In genomic region chr7:139296552-139297100, GRCm38 (mm10) we compare ENCODE assay signal across 13 mouse cellular contexts. TPM values are rescaled to one million over a fixed set of nuclear protein-coding genes. Genes with fewer than 3 reads are reported as not detected.
A peak's percentile ranks its signal among the peaks of the same experiment; 100 is the strongest.
DNase-seq lines count a peak whose midpoint lies in the region; ATAC-seq and TF ChIP-seq lines count a peak whose summit lies in the region.
"Had no signal": no experiment of that assay in that cellular context is flagged by ENCODE, and none has a peak within 500 bp of the region (broad histone marks: within the 10 kb centered on the region; RNA-seq: fewer than 3 reads in every experiment).

No protein-coding gene starts in this region.

- H3K4me1 ChIP-seq in heart, embryonic 12.5 days (replicated peaks) = peaks cover 34% of the 10 kb centered on the region
- peaks cover 33% of the 10 kb centered on the region for H3K4me1 ChIP-seq in ES-Bruce4 (ENCODE audit: control insufficient read depth, insufficient read depth, low read length)
- H3K4me1 ChIP-seq in lung, postnatal 0 days (ENCODE audit: insufficient read depth, low read depth, low read length) = peaks cover 6% of the 10 kb centered on the region; the same call in 1 of the 2 replicates
- H3K4me1 ChIP-seq: hindbrain, embryonic 15.5 days; midbrain, embryonic 15.5 days had no signal

- 66% methylated on average over 10 of the region's 10 CpGs for WGBS in heart, embryonic 12.5 days
- WGBS in lung, postnatal 0 days = 50% methylated on average over 9 of the region's 10 CpGs

- no peak overlapping the region; the same call in 1 of the 2 replicates for H3K27ac ChIP-seq in heart, embryonic 12.5 days (ENCODE audit: poor library complexity, severe bottlenecking)
- peak overlapping the region; percentile 82 for H3K27ac ChIP-seq in ES-Bruce4 (ENCODE audit: insufficient read depth, low read length)
- no peak overlapping the region; the same call in 1 of the 2 replicates for H3K27ac ChIP-seq in lung, postnatal 0 days (ENCODE audit: low read length)
- H3K27ac ChIP-seq: hindbrain, embryonic 15.5 days; midbrain, embryonic 15.5 days had no signal

- H3K4me3 ChIP-seq in heart, embryonic 12.5 days = no peak overlapping the region
- H3K4me3 ChIP-seq in ES-Bruce4 (ENCODE audit: low read depth, low read length) = no peak overlapping the region
- no peak overlapping the region for H3K4me3 ChIP-seq in lung, postnatal 0 days (ENCODE audit: low read depth, low read length)
- H3K4me3 ChIP-seq: hindbrain, embryonic 15.5 days; midbrain, embryonic 15.5 days had no signal

- peak; percentile 84; the same call in 1 of the 2 replicates for TF ChIP-seq EP300 in ES-Bruce4 (IDR thresholded peaks at IDR 0.05; ENCODE audit: insufficient read depth, low read depth, low read length)
- no peak for TF ChIP-seq EP300 in lung, postnatal 0 days (IDR thresholded peaks at IDR 0.05)

- H3K9me3 ChIP-seq in heart, embryonic 12.5 days (replicated peaks) = no peaks in the 10 kb centered on the region
- no peaks in the 10 kb centered on the region for H3K9me3 ChIP-seq in ES-Bruce4 (replicated peaks; ENCODE audit: control insufficient read depth, insufficient read depth, low read length, poor library complexity, severe bottlenecking)
- no peaks in the 10 kb centered on the region for H3K9me3 ChIP-seq in lung, postnatal 0 days (ENCODE audit: low read length)
- H3K9me3 ChIP-seq: hindbrain, embryonic 15.5 days; midbrain, embryonic 15.5 days had no signal

- no peaks in the 10 kb centered on the region for H3K36me3 ChIP-seq in heart, embryonic 12.5 days
- H3K36me3 ChIP-seq in ES-Bruce4 (ENCODE audit: control insufficient read depth, insufficient read depth, low read length, poor library complexity, severe bottlenecking) = no peaks in the 10 kb centered on the region
- no peaks in the 10 kb centered on the region for H3K36me3 ChIP-seq in lung, postnatal 0 days (ENCODE audit: insufficient read depth, low read length)
- H3K36me3 ChIP-seq: hindbrain, embryonic 15.5 days; midbrain, embryonic 15.5 days had no signal

- no peak for TF ChIP-seq POLR2A in ES-Bruce4 (IDR thresholded peaks at IDR 0.05; ENCODE audit: insufficient read depth, low read length)

- H3K27me3 ChIP-seq in heart, embryonic 12.5 days (replicated peaks) = no peaks in the 10 kb centered on the region
- no peaks in the 10 kb centered on the region for H3K27me3 ChIP-seq in ES-Bruce4 (ENCODE audit: control insufficient read depth, insufficient read depth, low read length, poor library complexity, severe bottlenecking)
- no peaks in the 10 kb centered on the region for H3K27me3 ChIP-seq in lung, postnatal 0 days (replicated peaks; ENCODE audit: insufficient read depth, low read length)

- no peak overlapping the region for H3K4me2 ChIP-seq in heart, embryonic 12.5 days
- H3K4me2 ChIP-seq in lung, postnatal 0 days (replicated peaks; ENCODE audit: low read depth, low read length) = no peak overlapping the region
- H3K4me2 ChIP-seq: hindbrain, embryonic 15.5 days; midbrain, embryonic 15.5 days had no signal

- DNase-seq in heart, postnatal 4 days = no peak
- DNase-seq in kidney, adult 9 months = peak; percentile 46
- peak; percentile 60 for DNase-seq in lung, postnatal 0 days (ENCODE audit: low spot score)
- DNase-seq in left cerebral cortex, adult 11 months (ENCODE audit: low spot score) = no peak
- DNase-seq: B cell, adult 2 months; cerebellum, adult 11 months; gastrocnemius, postnatal 25 days had no signal

- no peak for ATAC-seq in heart, embryonic 12.5 days (ENCODE audit: insufficient number of reproducible peaks, low FRiP score)
- peak; percentile 18 for ATAC-seq in lung, postnatal 0 days
- ATAC-seq in erythroblast, adult 5-6 weeks (replicated peaks; ENCODE audit: low FRiP score, poor library complexity, severe bottlenecking) = no peak
- ATAC-seq in erythroid progenitor cell, adult 5-6 weeks (replicated peaks; ENCODE audit: low FRiP score, poor library complexity, severe bottlenecking) = no peak
- ATAC-seq: midbrain, embryonic 15.5 days had no signal

- no peak for TF ChIP-seq CTCF in ES-Bruce4 (IDR thresholded peaks at IDR 0.05; ENCODE audit: low read depth, low read length)
- no peak for TF ChIP-seq CTCF in lung, postnatal 0 days (IDR thresholded peaks at IDR 0.05)

- H3K9ac ChIP-seq in heart, embryonic 12.5 days = peak overlapping the region; percentile 8; the same call in 1 of the 2 replicates
- H3K9ac ChIP-seq in ES-Bruce4 (ENCODE audit: low read depth, poor library complexity, severe bottlenecking) = peak overlapping the region; percentile 15
- no peak overlapping the region for H3K9ac ChIP-seq in lung, postnatal 0 days (replicated peaks; ENCODE audit: low read depth)
- H3K9ac ChIP-seq: hindbrain, embryonic 15.5 days; midbrain, embryonic 15.5 days had no signal

RNA-seq across cellular contexts. Expression of gene Pwwp2b, which starts 48.3 kb away (rescaled TPM):
- polyA plus RNA-seq in heart, embryonic 12.5 days (2016; fragmentation: Nextera tagmentation; extraction: Ambion mirVana) = 8.0 and 9.2 TPM in 2 replicates
- total RNA-seq in heart, postnatal 4 days (2021) = 1 to 10 TPM; 7.9 to 9.3 TPM
- polyA plus RNA-seq in ES-Bruce4 (2011; ENCODE audit: insufficient read depth, insufficient read length, low read depth, missing spikeins) = 7.5 and 8.3 TPM in 2 replicates
- polyA plus RNA-seq in lung, postnatal 0 days (2015; fragmentation: Nextera tagmentation; extraction: Ambion mirVana) = 23.6 and 27.5 TPM in 2 replicates
- total RNA-seq in erythroblast, adult 5-6 weeks (2015; ENCODE audit: low replicate concordance) = 0.42 and 2.7 TPM in 2 replicates
- total RNA-seq in erythroblast, adult 5-6 weeks (2017; ENCODE audit: low replicate concordance) = 0.42 TPM in 1 of 2 replicates, not detected in the other
- total RNA-seq in erythroid progenitor cell, adult 5-6 weeks (2015; ENCODE audit: low replicate concordance) = 2.5 TPM in 1 of 2 replicates, not detected in the other
- 0.26 TPM in 1 of 2 replicates, not detected in the other for total RNA-seq in erythroid progenitor cell, adult 5-6 weeks (2017; ENCODE audit: low replicate concordance)

Comparison
In these comparisons a context has a peak if more than half of its experiments do, and no peak if none do; other contexts are left out.
1. DNase-seq: peak in kidney, adult 9 months (single experiment) and lung, postnatal 0 days (single experiment); none in heart, postnatal 4 days (single experiment) and left cerebral cortex, adult 11 months (single experiment).